Mouse (Mus musculus) midbrain, embryonic 11.5 days (tissue): Measurements from ENCODE around the gene Def6. TPM values are rescaled to one million over a fixed set of nuclear protein-coding genes. Genes with fewer than 3 reads are reported as not detected.

Source experiments
- ATAC-seq: fragments of 200-750 bp; cut with Nextera tagmentation; 2 replicates; pipeline ENCODE4 v1.8.0; 2017; ENCODE audit warnings: moderate TSS enrichment, moderate library complexity; ENCODE audit not compliant: low FRiP score
- DNase-seq: peaks from one replicate; pipeline ENCODE4 v3.0.0; 2015; ENCODE audit warnings: low spot score; ENCODE audit errors: missing footprints
- H3K27ac ChIP-seq: fragments of 300-500 bp; sonication (generic); 2 replicates; pipeline ENCODE4 v1.5.1; 2014; ENCODE audit warnings: low read depth, low read length
- H3K27me3 ChIP-seq: fragments of 300-500 bp; sonication (generic); 2 replicates; pipeline ENCODE4 v1.6.1; 2014; ENCODE audit warnings: mild to moderate bottlenecking, low read length, moderate library complexity, mixed read lengths; ENCODE audit not compliant: control insufficient read depth, insufficient read depth
- H3K36me3 ChIP-seq: fragments of 300-500 bp; sonication (generic); 2 replicates; pipeline ENCODE4 v1.6.1; 2014; ENCODE audit warnings: mild to moderate bottlenecking, low read length, moderate library complexity, mixed read lengths; ENCODE audit not compliant: control insufficient read depth, insufficient read depth
- H3K4me1 ChIP-seq: fragments of 300-500 bp; sonication (generic); 2 replicates; pipeline ENCODE4 v1.6.1; 2014; ENCODE audit warnings: low read length; ENCODE audit not compliant: control insufficient read depth, insufficient read depth
- H3K4me2 ChIP-seq: fragments of 300-500 bp; sonication (generic); 2 replicates; pipeline ENCODE4 v1.6.1; 2014; ENCODE audit warnings: mild to moderate bottlenecking, moderate library complexity
- H3K4me3 ChIP-seq: fragments of 300-500 bp; sonication (generic); 2 replicates; pipeline ENCODE4 v1.5.1; 2014; ENCODE audit warnings: low read depth, low read length
- H3K9ac ChIP-seq: fragments of 300-500 bp; sonication (generic); 2 replicates; pipeline ENCODE4 v1.6.1; 2014; ENCODE audit warnings: low read length
- H3K9me3 ChIP-seq: fragments of 300-500 bp; sonication (generic); 2 replicates; pipeline ENCODE4 v1.6.1; 2016; ENCODE audit warnings: low read length; ENCODE audit not compliant: control insufficient read depth
- WGBS: fragments of 180-500 bp; shearing (Covaris S2); extraction: QIAGEN DNeasy Blood & Tissue Kit; methylation state at CpG from one replicate; pipeline ENCODE4 v1.1.7; 2014; 5-methylcytosine and 5-hydroxymethylcytosine counted together
- polyA plus RNA-seq: library from polyadenylated mRNA; unstranded; fragments of >200 nt; fragmentation: Nextera tagmentation; extraction: Ambion mirVana; gene quantifications from 2 replicates; pipeline ENCODE4 v1.2.1, GENCODE M21; 2014

The Def6 gene
- polyA plus RNA-seq, 1 experiment from 2014 or later = 1.7 TPM

DNA sequence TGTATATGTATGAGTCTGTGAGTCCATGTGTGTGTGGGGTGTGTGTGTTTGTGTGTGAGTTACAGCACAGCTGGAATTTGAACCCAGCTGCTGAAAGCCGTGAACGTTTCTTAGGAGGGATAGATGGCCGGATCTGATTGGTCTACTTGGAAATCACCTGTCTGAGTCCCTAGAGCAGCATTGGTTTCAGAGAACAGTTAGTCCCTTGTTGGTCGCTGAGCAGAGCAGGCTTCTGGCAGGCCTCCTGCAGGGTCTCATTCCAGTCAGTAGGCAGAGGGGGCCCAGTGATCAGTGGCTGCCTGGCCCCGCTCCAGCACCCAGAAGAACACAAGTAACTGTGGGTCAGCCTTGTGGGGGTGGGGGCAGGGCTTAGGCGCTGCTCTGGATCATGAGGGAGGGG, 37.1 kb downstream of the Def6 start:
- Histone ChIP-seq H3K4me3 (no peak overlapping the region), H3K4me1 (no peaks in the 10 kb centered on the region), H3K27me3 (no peaks in the 10 kb centered on the region), H3K27ac (no peak overlapping the region), H3K36me3 (no peaks in the 10 kb centered on the region), H3K4me2 (no peak overlapping the region), H3K9ac (no peak overlapping the region), H3K9me3 (no peaks in the 10 kb centered on the region)
- 38% methylated on average over 6 of the region's 6 CpGs for WGBS
- ATAC-seq (no peak), DNase-seq (no peak)

DNA sequence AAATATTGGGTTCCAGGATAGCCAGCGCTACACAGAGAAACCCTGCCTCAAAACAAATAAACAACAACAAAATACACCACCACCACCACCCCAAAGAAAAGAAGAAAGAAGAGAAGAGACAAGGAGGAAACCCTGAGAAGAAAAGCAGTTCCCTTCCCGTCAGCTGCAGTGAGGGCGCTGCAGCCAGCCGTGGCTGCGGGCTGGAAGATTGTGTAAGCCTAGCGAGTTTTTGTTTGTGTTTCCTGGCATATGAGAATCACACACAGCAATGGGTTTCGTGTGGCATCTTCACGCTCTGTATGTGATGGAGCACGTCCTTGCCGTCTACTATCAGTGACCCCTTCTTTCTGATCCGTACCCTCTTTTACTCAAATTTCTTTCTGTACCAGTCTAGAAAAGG, 39.1 kb downstream of the Def6 start:
- H3K9me3 ChIP-seq = no peaks in the 10 kb centered on the region
- no peaks in the 10 kb centered on the region for H3K4me1 ChIP-seq
- H3K36me3 ChIP-seq = no peaks in the 10 kb centered on the region
- DNase-seq (no peak), ATAC-seq (no peak)
- H3K27me3 ChIP-seq = no peaks in the 10 kb centered on the region
- no peak overlapping the region for H3K4me2 ChIP-seq
- H3K9ac ChIP-seq = no peak overlapping the region
- 87% methylated on average over 11 of the region's 11 CpGs for WGBS
- H3K27ac ChIP-seq = no peak overlapping the region
- no peak overlapping the region for H3K4me3 ChIP-seq

DNA sequence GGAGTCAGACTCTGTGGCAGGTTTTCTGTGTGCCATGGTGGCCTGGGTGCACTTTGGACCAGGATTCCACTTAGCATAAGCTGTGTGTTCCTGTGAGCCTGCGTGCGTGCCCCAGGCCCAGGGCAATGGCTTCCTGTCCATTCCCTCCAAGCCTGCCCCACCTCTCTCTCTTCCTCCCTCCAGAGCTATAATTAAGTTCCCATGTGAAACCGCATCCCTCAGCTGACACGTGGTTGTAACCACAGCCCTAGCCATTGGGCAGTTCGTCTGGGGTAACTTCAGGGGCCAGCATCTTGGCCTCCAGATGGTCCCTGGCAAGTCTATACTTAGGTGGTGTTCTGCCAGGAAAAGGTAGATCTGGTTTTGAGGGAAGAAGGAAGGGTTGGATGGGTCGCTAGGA, 40.0 kb downstream of the Def6 start:
- peak; percentile 44 for DNase-seq
- no peaks in the 10 kb centered on the region for H3K27me3 ChIP-seq
- ATAC-seq = no peak
- no peak overlapping the region for H3K4me2 ChIP-seq
- no peaks in the 10 kb centered on the region for H3K36me3 ChIP-seq
- H3K27ac ChIP-seq = no peak overlapping the region
- no peak overlapping the region for H3K9ac ChIP-seq
- 67% methylated on average over 6 of the region's 6 CpGs for WGBS
- no peaks in the 10 kb centered on the region for H3K9me3 ChIP-seq
- no peaks in the 10 kb centered on the region for H3K4me1 ChIP-seq
- H3K4me3 ChIP-seq = no peak overlapping the region

DNA sequence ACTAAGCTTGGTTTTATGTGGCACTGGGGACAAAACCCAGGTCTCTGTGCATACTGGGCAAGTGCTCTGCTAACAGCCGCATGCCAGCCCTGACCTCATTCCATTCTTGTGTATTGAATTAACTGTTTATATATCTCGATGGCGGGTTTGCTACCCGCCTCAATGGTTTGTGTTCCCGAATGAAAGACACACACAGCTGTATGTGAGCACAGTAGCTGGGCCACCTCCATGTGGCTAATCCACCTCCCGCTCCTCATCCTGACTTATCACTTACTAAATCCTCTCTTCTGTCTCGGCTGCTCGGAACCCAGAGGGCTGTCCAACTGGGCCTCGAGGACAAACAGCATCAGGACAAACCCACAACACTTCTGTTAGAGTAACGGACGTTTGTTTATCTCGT, 41.5 kb downstream of the Def6 start:
- no peaks in the 10 kb centered on the region for H3K27me3 ChIP-seq
- DNase-seq (peak; percentile 44), ATAC-seq (no peak)
- H3K4me3 ChIP-seq = no peak overlapping the region
- no peaks in the 10 kb centered on the region for H3K9me3 ChIP-seq
- H3K4me2 ChIP-seq = no peak overlapping the region
- H3K27ac ChIP-seq = no peak overlapping the region
- no peaks in the 10 kb centered on the region for H3K4me1 ChIP-seq
- 85% methylated on average over 12 of the region's 12 CpGs for WGBS
- no peak overlapping the region for H3K9ac ChIP-seq
- H3K36me3 ChIP-seq = no peaks in the 10 kb centered on the region

DNA sequence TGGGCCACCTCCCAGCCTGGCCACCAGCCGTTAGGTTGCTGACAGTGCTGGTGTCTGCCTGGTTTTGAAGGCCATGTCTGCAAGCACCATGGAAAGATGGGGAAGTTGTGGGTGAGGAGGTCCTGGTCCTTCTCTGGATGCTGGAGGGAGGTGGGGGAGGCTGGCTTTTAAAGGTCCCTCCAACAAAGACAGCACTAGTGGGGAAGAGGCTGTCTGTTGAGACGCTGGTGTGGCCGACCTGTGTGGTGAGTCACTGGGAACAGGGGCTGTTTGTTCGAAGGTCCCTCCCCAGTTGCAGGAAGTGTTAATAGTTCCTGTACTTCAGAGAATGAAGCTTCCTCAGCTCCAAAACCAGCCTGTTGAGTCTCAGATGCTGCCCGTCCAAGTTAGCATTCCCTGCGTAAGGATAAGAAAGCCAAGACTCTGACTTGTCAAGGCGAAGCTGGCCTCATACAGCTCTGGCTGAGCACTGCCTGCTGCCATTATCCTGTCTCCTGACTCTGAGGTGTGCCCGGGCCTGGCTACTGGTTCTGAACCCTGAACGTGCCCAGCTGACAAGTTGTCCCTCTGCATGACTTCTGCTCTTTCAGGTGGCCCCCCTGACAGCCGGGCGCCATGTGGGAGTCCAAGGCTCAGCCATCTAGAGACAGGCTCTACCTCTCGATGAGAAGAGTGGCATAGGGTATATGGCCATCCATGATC, 44.2 kb downstream of the Def6 start:
- Histone ChIP-seq H3K9ac (no peak overlapping the region), H3K4me1 (no peaks in the 10 kb centered on the region), H3K27me3 (no peaks in the 10 kb centered on the region), H3K4me3 (no peak overlapping the region), H3K36me3 (no peaks in the 10 kb centered on the region), H3K9me3 (no peaks in the 10 kb centered on the region), H3K4me2 (no peak overlapping the region), H3K27ac (no peak overlapping the region)
- 88% methylated on average over 12 of the region's 12 CpGs for WGBS
- ATAC-seq = no peak
- no peak for DNase-seq

DNA sequence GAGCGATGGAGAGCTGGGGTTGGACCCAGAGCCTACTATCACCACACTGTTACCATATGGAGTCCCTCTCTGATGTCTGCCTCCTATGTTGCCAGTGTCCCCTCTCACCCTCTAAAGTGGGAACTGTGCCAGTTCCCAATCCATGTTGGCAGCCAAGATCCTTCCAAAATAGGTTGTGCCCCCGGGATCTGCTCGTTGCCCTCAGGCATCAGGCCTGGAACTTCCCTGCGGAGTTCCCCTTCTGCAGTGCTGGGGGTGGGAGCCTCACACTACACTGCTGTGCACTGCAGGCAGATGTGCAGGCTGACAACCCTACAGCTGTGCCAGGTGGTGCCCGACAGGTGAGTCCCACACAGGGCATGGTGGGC, 44.7 kb downstream of the Def6 start:
- H3K4me2 ChIP-seq = no peak overlapping the region
- H3K9me3 ChIP-seq = no peaks in the 10 kb centered on the region
- no peak overlapping the region for H3K4me3 ChIP-seq
- no peak for DNase-seq
- no peaks in the 10 kb centered on the region for H3K4me1 ChIP-seq
- no peak overlapping the region for H3K27ac ChIP-seq
- 92% methylated on average over 5 of the region's 5 CpGs for WGBS
- no peaks in the 10 kb centered on the region for H3K27me3 ChIP-seq
- no peaks in the 10 kb centered on the region for H3K36me3 ChIP-seq
- no peak for ATAC-seq
- no peak overlapping the region for H3K9ac ChIP-seq

DNA sequence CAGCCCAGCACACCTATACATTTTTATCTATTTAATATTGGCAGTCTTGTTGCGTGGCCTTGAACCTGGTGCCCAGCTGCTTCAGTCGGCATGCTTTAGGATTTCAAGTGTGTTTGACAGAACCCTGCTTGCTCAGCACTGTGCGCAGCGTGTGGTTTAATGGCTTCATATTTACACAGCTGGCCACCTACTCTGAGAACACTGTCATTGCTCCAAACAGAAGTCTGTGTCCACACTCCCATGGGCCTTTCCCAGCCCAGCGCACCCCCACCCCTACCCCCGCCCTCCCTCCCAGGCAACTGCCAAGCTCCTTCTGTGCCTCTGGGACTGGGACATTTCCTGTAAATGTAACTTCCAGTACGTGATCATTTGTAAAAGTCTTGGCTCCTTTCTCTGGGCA, 45.6 kb downstream of the Def6 start:
- H3K27ac ChIP-seq = no peak overlapping the region
- no peak overlapping the region for H3K4me2 ChIP-seq
- 81% methylated on average over 7 of the region's 7 CpGs for WGBS
- no peak overlapping the region for H3K4me3 ChIP-seq
- H3K9ac ChIP-seq = no peak overlapping the region
- DNase-seq (no peak), ATAC-seq (peak; percentile 58; the same call in 1 of the 2 replicates)
- H3K9me3 ChIP-seq = no peaks in the 10 kb centered on the region
- H3K4me1 ChIP-seq = no peaks in the 10 kb centered on the region
- H3K27me3 ChIP-seq = no peaks in the 10 kb centered on the region
- no peaks in the 10 kb centered on the region for H3K36me3 ChIP-seq

DNA sequence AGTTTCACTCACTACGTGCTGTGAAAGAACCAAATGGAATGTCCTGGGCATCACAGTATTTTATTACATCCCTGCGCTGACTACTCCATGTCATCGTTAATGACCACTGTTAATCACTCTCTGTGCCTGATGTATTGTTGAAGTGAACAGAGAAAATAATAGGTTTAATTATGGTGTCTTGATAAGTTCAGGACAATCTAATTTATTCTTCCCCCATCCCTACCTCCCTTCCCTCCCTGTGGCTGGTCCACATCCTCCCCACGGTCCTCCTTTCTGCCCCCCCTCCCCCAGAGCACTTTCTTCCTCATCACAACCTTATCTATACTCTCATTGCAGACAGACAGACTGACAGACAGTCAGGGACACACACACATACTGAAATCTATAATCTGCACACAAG, 47.2 kb downstream of the Def6 start:
- DNase-seq = no peak
- no peak overlapping the region for H3K9ac ChIP-seq
- no peaks in the 10 kb centered on the region; the same call in 1 of the 2 replicates for H3K36me3 ChIP-seq
- H3K9me3 ChIP-seq = no peaks in the 10 kb centered on the region
- 81% methylated on average over 4 of the region's 4 CpGs for WGBS
- no peaks in the 10 kb centered on the region for H3K27me3 ChIP-seq
- H3K4me2 ChIP-seq = no peak overlapping the region
- no peak overlapping the region for H3K4me3 ChIP-seq
- ATAC-seq = no peak
- H3K4me1 ChIP-seq = no peaks in the 10 kb centered on the region
- no peak overlapping the region for H3K27ac ChIP-seq

DNA sequence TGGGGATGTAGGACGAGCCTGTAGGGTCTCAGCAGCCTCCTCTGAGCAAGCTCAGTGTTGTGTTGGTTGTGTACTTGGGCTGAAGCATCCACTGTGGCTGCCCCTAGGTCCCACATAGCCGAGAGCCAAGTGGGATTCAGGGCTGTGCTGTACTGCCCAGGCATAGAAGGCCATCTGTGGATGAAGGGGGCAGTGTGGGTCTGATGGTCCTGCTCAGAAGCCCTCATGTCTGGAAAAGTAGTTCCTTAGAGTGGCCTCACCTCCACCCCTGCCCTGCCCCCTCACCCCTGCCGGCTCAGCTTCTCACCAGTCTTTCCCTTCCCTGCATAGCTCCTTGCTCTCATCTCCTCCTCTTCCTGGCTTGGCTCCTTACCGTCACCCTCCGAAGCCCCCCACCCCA, 48.1 kb downstream of the Def6 start:
- Histone ChIP-seq H3K36me3 (no peaks in the 10 kb centered on the region; the same call in 1 of the 2 replicates), H3K9me3 (no peaks in the 10 kb centered on the region), H3K27ac (no peak overlapping the region), H3K4me3 (no peak overlapping the region), H3K4me1 (no peaks in the 10 kb centered on the region), H3K27me3 (no peaks in the 10 kb centered on the region), H3K4me2 (no peak overlapping the region), H3K9ac (no peak overlapping the region)
- ATAC-seq (no peak), DNase-seq (peak; percentile 77)
- 51% methylated on average over 5 of the region's 5 CpGs for WGBS
